Mouse (Mus musculus): ENCODE data around the gene Sntb2. TPM values are rescaled to one million over a fixed set of nuclear protein-coding genes. Genes with fewer than 3 reads are reported as not detected.
"Not testable (repeated sequence)": the region's sequence is repeated elsewhere in the genome, so short reads cannot be mapped to it uniquely, and the experiment has no call there.

Sntb2 gene
- polyA plus RNA-seq, 1 experiment from 2014 or later = 8.9 TPM

- Histone ChIP-seq H3K27me3 (peaks cover 4% of the 10 kb centered on the region), H3K4me2 (no peak overlapping the region)
- no peak for ATAC-seq (ENCODE audit: low FRiP score)
These were observed 50.4 kb downstream of the Sntb2 start for GRCm38 (mm10) chr8:106985951-106986350.

GRCm38 (mm10) chr8:106987557-106987956 lies 52.0 kb downstream of the Sntb2 start:
- Histone ChIP-seq H3K9me3 (no peaks in the 10 kb centered on the region), H3K4me3 (replicated peaks) (no peak overlapping the region), H3K27ac (no peak overlapping the region), H3K4me1 (no peaks in the 10 kb centered on the region), H3K4me2 (no peak overlapping the region), H3K9ac (no peak overlapping the region), H3K27me3 (no peaks in the 10 kb centered on the region), H3K36me3 (replicated peaks) (peaks cover 6% of the 10 kb centered on the region; the same call in 1 of the 2 replicates)
- no peak for ATAC-seq (ENCODE audit: low FRiP score)

More at GRCm38 (mm10) chr8:106985951-106986350, 50.4 kb downstream of the Sntb2 start:
- Histone ChIP-seq H3K27ac (no peak overlapping the region), H3K36me3 (replicated peaks) (no peaks in the 10 kb centered on the region), H3K4me3 (replicated peaks) (no peak overlapping the region), H3K4me1 (no peaks in the 10 kb centered on the region), H3K9ac (no peak overlapping the region), H3K9me3 (no peaks in the 10 kb centered on the region)

- Histone ChIP-seq H3K4me2 (no peak overlapping the region), H3K4me3 (replicated peaks) (no peak overlapping the region), H3K4me1 (no peaks in the 10 kb centered on the region), H3K9me3 (no peaks in the 10 kb centered on the region), H3K27me3 (no peaks in the 10 kb centered on the region), H3K27ac (no peak overlapping the region), H3K36me3 (replicated peaks) (peaks cover 12% of the 10 kb centered on the region), H3K9ac (no peak overlapping the region)
- no peak for ATAC-seq (ENCODE audit: low FRiP score)
- WGBS = 94% methylated on average over 7 of the region's 7 CpGs
These were observed 55.8 kb downstream of the Sntb2 start for GRCm38 (mm10) chr8:106991393-106991792.

GRCm38 (mm10) chr8:106996339-106996738 lies 60.8 kb downstream of the Sntb2 start:
- WGBS = 91% methylated on average over 4 of the region's 4 CpGs
- H3K9ac ChIP-seq; H3K9me3 ChIP-seq; H3K27ac ChIP-seq; H3K4me1 ChIP-seq; H3K4me3 ChIP-seq (replicated peaks); H3K4me2 ChIP-seq; H3K27me3 ChIP-seq; ATAC-seq (ENCODE audit: low FRiP score): not testable (repeated sequence)
- H3K36me3 ChIP-seq (replicated peaks) = peaks cover 20% of the 10 kb centered on the region

- WGBS = 93% methylated on average over 4 of the region's 4 CpGs
These were observed 61.9 kb downstream of the Sntb2 start for GRCm38 (mm10) chr8:106997416-106997815.

GRCm38 (mm10) chr8:106999068-106999467 lies 63.5 kb downstream of the Sntb2 start:
- WGBS = 96% methylated on average over 1 of the region's 1 CpGs
- H3K36me3 ChIP-seq (replicated peaks) = peaks cover 10% of the 10 kb centered on the region; the same call in 1 of the 2 replicates

More at GRCm38 (mm10) chr8:106997416-106997815, 61.9 kb downstream of the Sntb2 start:
- no peak overlapping the region for H3K27ac ChIP-seq
- no peaks in the 10 kb centered on the region for H3K4me1 ChIP-seq
- no peak overlapping the region for H3K4me3 ChIP-seq (replicated peaks)
- H3K9me3 ChIP-seq = no peaks in the 10 kb centered on the region
- H3K4me2 ChIP-seq = no peak overlapping the region
- no peaks in the 10 kb centered on the region for H3K27me3 ChIP-seq
- H3K9ac ChIP-seq = no peak overlapping the region
- peaks cover 15% of the 10 kb centered on the region for H3K36me3 ChIP-seq (replicated peaks)
- no peak for ATAC-seq (ENCODE audit: low FRiP score)

GRCm38 (mm10) chr8:107002532-107002931 lies 67.0 kb downstream of the Sntb2 start:
- H3K4me2 ChIP-seq = no peak overlapping the region
- H3K27me3 ChIP-seq = no peaks in the 10 kb centered on the region
- no peak overlapping the region for H3K9ac ChIP-seq
- peak; percentile 80 for ATAC-seq (ENCODE audit: low FRiP score)
- no peak overlapping the region for H3K4me3 ChIP-seq (replicated peaks)
- H3K4me1 ChIP-seq = no peaks in the 10 kb centered on the region
- no peak overlapping the region for H3K27ac ChIP-seq
- H3K36me3 ChIP-seq (replicated peaks) = peaks cover 4% of the 10 kb centered on the region; the same call in 1 of the 2 replicates
- H3K9me3 ChIP-seq = no peaks in the 10 kb centered on the region
- WGBS = 42% methylated on average over 5 of the region's 5 CpGs

More at GRCm38 (mm10) chr8:106999068-106999467, 63.5 kb downstream of the Sntb2 start:
- no peak for ATAC-seq (ENCODE audit: low FRiP score)
- Histone ChIP-seq H3K27me3 (no peaks in the 10 kb centered on the region), H3K9ac (no peak overlapping the region), H3K9me3 (no peaks in the 10 kb centered on the region), H3K4me3 (replicated peaks) (no peak overlapping the region), H3K4me1 (no peaks in the 10 kb centered on the region), H3K27ac (no peak overlapping the region), H3K4me2 (no peak overlapping the region)

GRCm38 (mm10) chr8:107007795-107008194 lies 72.2 kb downstream of the Sntb2 start:
- no peak for ATAC-seq (ENCODE audit: low FRiP score)

GRCm38 (mm10) chr8:107012666-107013065 lies 77.1 kb downstream of the Sntb2 start:
- ATAC-seq (ENCODE audit: low FRiP score) = no peak
- Histone ChIP-seq H3K4me1 (no peaks in the 10 kb centered on the region), H3K27ac (no peak overlapping the region), H3K9me3 (no peaks in the 10 kb centered on the region), H3K27me3 (no peaks in the 10 kb centered on the region), H3K36me3 (replicated peaks) (peaks cover 26% of the 10 kb centered on the region), H3K4me2 (no peak overlapping the region), H3K9ac (no peak overlapping the region), H3K4me3 (replicated peaks) (no peak overlapping the region)
- 77% methylated on average over 2 of the region's 2 CpGs for WGBS

More at GRCm38 (mm10) chr8:107007795-107008194, 72.2 kb downstream of the Sntb2 start:
- no peak overlapping the region for H3K27ac ChIP-seq
- no peaks in the 10 kb centered on the region for H3K27me3 ChIP-seq
- no peak overlapping the region for H3K4me3 ChIP-seq (replicated peaks)
- 91% methylated on average over 3 of the region's 3 CpGs for WGBS
- no peaks in the 10 kb centered on the region for H3K9me3 ChIP-seq
- H3K36me3 ChIP-seq (replicated peaks) = peaks cover 23% of the 10 kb centered on the region
- no peak overlapping the region for H3K9ac ChIP-seq
- no peaks in the 10 kb centered on the region for H3K4me1 ChIP-seq
- H3K4me2 ChIP-seq = no peak overlapping the region

GRCm38 (mm10) chr8:107014915-107015314 lies 79.4 kb downstream of the Sntb2 start:
- Histone ChIP-seq H3K9me3 (no peaks in the 10 kb centered on the region), H3K4me3 (replicated peaks) (no peak overlapping the region), H3K4me1 (no peaks in the 10 kb centered on the region), H3K27me3 (no peaks in the 10 kb centered on the region), H3K36me3 (replicated peaks) (peaks cover 23% of the 10 kb centered on the region), H3K27ac (no peak overlapping the region), H3K4me2 (no peak overlapping the region), H3K9ac (no peak overlapping the region)
- 89% methylated on average over 1 of the region's 1 CpGs for WGBS
- no peak for ATAC-seq (ENCODE audit: low FRiP score)

GRCm38 (mm10) chr8:107023479-107023878 lies 87.9 kb downstream of the Sntb2 start:
- Histone ChIP-seq H3K4me3 (replicated peaks) (no peak overlapping the region), H3K4me1 (no peaks in the 10 kb centered on the region), H3K4me2 (no peak overlapping the region), H3K27ac (no peak overlapping the region), H3K9me3 (no peaks in the 10 kb centered on the region), H3K9ac (no peak overlapping the region), H3K36me3 (replicated peaks) (no peaks in the 10 kb centered on the region), H3K27me3 (no peaks in the 10 kb centered on the region)
- 91% methylated on average over 8 of the region's 8 CpGs for WGBS
- no peak for ATAC-seq (ENCODE audit: low FRiP score)

GRCm38 (mm10) chr8:107029310-107029709 lies 93.8 kb downstream of the Sntb2 start:
- H3K36me3 ChIP-seq (replicated peaks) = no peaks in the 10 kb centered on the region
- no peak overlapping the region for H3K9ac ChIP-seq
- H3K27me3 ChIP-seq = no peaks in the 10 kb centered on the region
- no peak overlapping the region for H3K4me2 ChIP-seq
- no peak for ATAC-seq (ENCODE audit: low FRiP score)
- no peaks in the 10 kb centered on the region for H3K9me3 ChIP-seq
- no peak overlapping the region for H3K4me3 ChIP-seq (replicated peaks)
- H3K27ac ChIP-seq = no peak overlapping the region
- peaks cover 18% of the 10 kb centered on the region for H3K4me1 ChIP-seq
- WGBS = 81% methylated on average over 3 of the region's 3 CpGs

- 74% methylated on average over 5 of the region's 5 CpGs for WGBS
These were observed 94.5 kb downstream of the Sntb2 start for GRCm38 (mm10) chr8:107030058-107030457.

More at GRCm38 (mm10) chr8:107030058-107030457, 94.5 kb downstream of the Sntb2 start:
- no peak for ATAC-seq (ENCODE audit: low FRiP score)
- Histone ChIP-seq H3K9ac (no peak overlapping the region), H3K4me3 (replicated peaks) (no peak overlapping the region), H3K27ac (no peak overlapping the region), H3K36me3 (replicated peaks) (no peaks in the 10 kb centered on the region), H3K9me3 (no peaks in the 10 kb centered on the region), H3K4me2 (no peak overlapping the region), H3K27me3 (no peaks in the 10 kb centered on the region), H3K4me1 (peaks cover 18% of the 10 kb centered on the region)
